ENCODE assay signal across 8 mouse cellular contexts in the genomic region with DNA sequence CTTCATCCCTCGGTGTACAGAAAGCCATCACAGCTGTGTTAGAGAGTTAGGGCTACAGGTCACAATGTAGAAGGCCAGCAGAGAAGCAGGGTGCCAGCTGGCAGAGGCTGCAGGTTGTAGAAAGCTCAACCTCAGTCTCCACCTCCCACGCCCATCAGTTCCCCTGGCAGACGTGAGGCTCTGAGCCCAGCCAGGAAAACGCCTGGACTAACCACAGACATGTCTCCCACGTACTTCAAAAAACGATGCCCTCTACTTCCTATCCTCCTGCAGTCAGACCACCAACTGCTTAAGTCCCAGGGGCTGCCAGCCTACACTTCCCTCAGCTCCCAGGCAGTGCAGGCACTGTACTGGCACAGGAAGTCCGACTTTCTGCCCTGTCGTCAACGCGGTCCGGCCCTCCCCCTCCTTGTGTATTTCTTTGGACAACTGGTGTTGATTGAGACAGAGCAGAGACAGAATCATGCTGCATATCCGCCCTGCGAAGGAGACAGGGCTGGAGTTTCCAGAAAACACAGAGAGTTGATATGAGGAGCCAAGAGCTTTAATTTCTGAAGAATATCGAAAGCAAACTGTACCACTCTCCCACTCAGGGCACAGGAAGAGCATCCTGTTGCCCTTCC. TPM values are rescaled to one million over a fixed set of nuclear protein-coding genes. Genes with fewer than 3 reads are reported as not detected.
DNase-seq lines count a peak whose midpoint lies in the region; ATAC-seq and TF ChIP-seq lines count a peak whose summit lies in the region.

No protein-coding gene starts in this region.

- peak overlapping the region; percentile 13 for H3K4me3 ChIP-seq in thymus, adult 2 months (ENCODE audit: control insufficient read depth, insufficient read depth, low read length)
- no peak overlapping the region for H3K4me3 ChIP-seq in heart, embryonic 16.5 days (ENCODE audit: low read length)
- no peak overlapping the region for H3K4me3 ChIP-seq in stomach, postnatal 0 days (ENCODE audit: low read depth, low read length)
- no peak overlapping the region for H3K4me3 ChIP-seq in forebrain, embryonic 12.5 days (replicated peaks)

- no peaks in the 10 kb centered on the region for H3K9me3 ChIP-seq in heart, embryonic 16.5 days (replicated peaks; ENCODE audit: control insufficient read depth, low read length)
- no peaks in the 10 kb centered on the region for H3K9me3 ChIP-seq in stomach, postnatal 0 days (ENCODE audit: control insufficient read depth, low read length)
- H3K9me3 ChIP-seq in forebrain, embryonic 12.5 days, result no peaks in the 10 kb centered on the region

- TF ChIP-seq EP300 in stomach, postnatal 0 days (optimal IDR thresholded peaks at IDR 0.05), result no peak

- DNase-seq in thymus, adult 2 months, result peak; percentile 20
- no peak for DNase-seq in thymus, postnatal 10 days (ENCODE audit: low spot score in 2 of 2)
- DNase-seq in cerebellum, postnatal 14 days, result peak; percentile 67 to 71
- peak; percentile 81 to 84 for DNase-seq in lung, adult 18-20 months
- no peak for DNase-seq in stomach, postnatal 0 days (ENCODE audit: low spot score)

- peak overlapping the region; percentile 30; the same call in 1 of the 2 replicates for H3K9ac ChIP-seq in heart, embryonic 16.5 days (ENCODE audit: low read length)
- H3K9ac ChIP-seq in stomach, postnatal 0 days (ENCODE audit: low read length), result 0 out of 2 replicates have a peak overlapping the region, but pooled peaks have one; percentile 8
- no peak overlapping the region for H3K9ac ChIP-seq in forebrain, embryonic 12.5 days

- peaks cover 13% of the 10 kb centered on the region for H3K4me1 ChIP-seq in thymus, adult 2 months (replicated peaks; ENCODE audit: control insufficient read depth, insufficient read depth, low read length)
- peaks cover 71% of the 10 kb centered on the region for H3K4me1 ChIP-seq in heart, embryonic 16.5 days (ENCODE audit: control insufficient read depth, insufficient read depth, low read length)
- no peaks in the 10 kb centered on the region for H3K4me1 ChIP-seq in stomach, postnatal 0 days (replicated peaks; ENCODE audit: control insufficient read depth, insufficient read depth)
- H3K4me1 ChIP-seq in forebrain, embryonic 12.5 days, result peaks cover 15% of the 10 kb centered on the region; the same call in 1 of the 2 replicates

- peak; percentile 73 for ATAC-seq in heart, embryonic 16.5 days (replicated peaks; ENCODE audit: extremely low read depth, insufficient read depth, low FRiP score)
- ATAC-seq in stomach, postnatal 0 days (ENCODE audit: low FRiP score, low TSS enrichment), result 0 out of 2 replicates have a peak, but pooled peaks have one; percentile 9
- no peak for ATAC-seq in forebrain, embryonic 12.5 days (ENCODE audit: low FRiP score)
- ATAC-seq in erythroid progenitor cell, adult 5-6 weeks (replicated peaks; ENCODE audit: low FRiP score, poor library complexity, severe bottlenecking), result no peak

- peak overlapping the region; percentile 61 for H3K27ac ChIP-seq in thymus, adult 2 months (ENCODE audit: control insufficient read depth, insufficient read depth, low read length)
- H3K27ac ChIP-seq in heart, embryonic 16.5 days (ENCODE audit: low read length), result peak overlapping the region; percentile 83
- 0 out of 2 replicates have a peak overlapping the region, but pooled peaks have one; percentile 3 for H3K27ac ChIP-seq in stomach, postnatal 0 days (replicated peaks)
- no peak overlapping the region for H3K27ac ChIP-seq in forebrain, embryonic 12.5 days

- TF ChIP-seq CTCF in thymus, adult 2 months (IDR thresholded peaks at IDR 0.05; ENCODE audit: borderline replicate concordance, control insufficient read depth, extremely low read depth, insufficient read depth, low read length, poor library complexity), result no peak
- TF ChIP-seq CTCF in stomach, postnatal 0 days (IDR thresholded peaks at IDR 0.05; ENCODE audit: low read depth), result no peak

- H3K4me2 ChIP-seq in heart, embryonic 16.5 days (ENCODE audit: low read depth, low read length), result peak overlapping the region; percentile 31
- no peak overlapping the region for H3K4me2 ChIP-seq in stomach, postnatal 0 days (replicated peaks; ENCODE audit: low read depth)
- no peak overlapping the region for H3K4me2 ChIP-seq in forebrain, embryonic 12.5 days

- 12% methylated on average over 14 of the region's 14 CpGs for WGBS in thymus, adult 2 months
- 19% methylated on average over 14 of the region's 14 CpGs for WGBS in heart, embryonic 16.5 days
- WGBS in stomach, postnatal 0 days, result 59% methylated on average over 14 of the region's 14 CpGs
- WGBS in forebrain, embryonic 12.5 days, result 88% methylated on average over 14 of the region's 14 CpGs

- peaks cover 25% of the 10 kb centered on the region for H3K36me3 ChIP-seq in thymus, adult 2 months (ENCODE audit: control insufficient read depth, insufficient read depth, low read length)
- peaks cover 35% of the 10 kb centered on the region for H3K36me3 ChIP-seq in heart, embryonic 16.5 days (ENCODE audit: control insufficient read depth, insufficient read depth)
- H3K36me3 ChIP-seq in stomach, postnatal 0 days (ENCODE audit: control insufficient read depth, insufficient read depth, low read length), result peaks cover 34% of the 10 kb centered on the region
- H3K36me3 ChIP-seq in forebrain, embryonic 12.5 days (replicated peaks), result peaks cover 91% of the 10 kb centered on the region

- H3K27me3 ChIP-seq in thymus, adult 2 months (ENCODE audit: control insufficient read depth, insufficient read depth, low read length), result no peaks in the 10 kb centered on the region
- no peaks in the 10 kb centered on the region for H3K27me3 ChIP-seq in heart, embryonic 16.5 days (ENCODE audit: control insufficient read depth, insufficient read depth, low read length)
- H3K27me3 ChIP-seq in stomach, postnatal 0 days (ENCODE audit: control insufficient read depth, insufficient read depth, low read length), result no peaks in the 10 kb centered on the region
- H3K27me3 ChIP-seq in forebrain, embryonic 12.5 days, result no peaks in the 10 kb centered on the region

- TF ChIP-seq POLR2A in thymus, adult 2 months (IDR thresholded peaks at IDR 0.05; ENCODE audit: control insufficient read depth, extremely low read depth, insufficient read depth, low read length, poor library complexity), result no peak

RNA-seq across cellular contexts. Expression of gene Tnnc1, which starts 13.1 kb away (rescaled TPM):
- polyA plus RNA-seq in thymus, adult 2 months (2012; rRNA removed), result 4.2 and 103 TPM in 2 replicates
- polyA plus RNA-seq in heart, embryonic 16.5 days (2015; fragmentation: Nextera tagmentation; extraction: Ambion mirVana), result 4,861 and 5,105 TPM in 2 replicates
- polyA plus RNA-seq in stomach, postnatal 0 days (2015; fragmentation: Nextera tagmentation; extraction: Ambion mirVana), result 4.1 and 6.5 TPM in 2 replicates
- polyA plus RNA-seq in forebrain, embryonic 12.5 days (2016; fragmentation: Nextera tagmentation; extraction: Ambion mirVana), result 1.6 and 2.1 TPM in 2 replicates
- total RNA-seq in erythroid progenitor cell, adult 5-6 weeks (2015; ENCODE audit: low replicate concordance), result not detected in 2 replicates
- total RNA-seq in erythroid progenitor cell, adult 5-6 weeks (2017; ENCODE audit: low replicate concordance), result not detected in 2 replicates

RNA-seq across cellular contexts. Expression of gene Nisch, which starts 21.7 kb away (rescaled TPM):
- 569 and 585 TPM in 2 replicates for polyA plus RNA-seq in thymus, adult 2 months (2012; rRNA removed)
- 331 and 376 TPM in 2 replicates for polyA plus RNA-seq in heart, embryonic 16.5 days (2015; fragmentation: Nextera tagmentation; extraction: Ambion mirVana)
- 87.7 and 106 TPM in 2 replicates for polyA plus RNA-seq in stomach, postnatal 0 days (2015; fragmentation: Nextera tagmentation; extraction: Ambion mirVana)
- 439 and 446 TPM in 2 replicates for polyA plus RNA-seq in forebrain, embryonic 12.5 days (2016; fragmentation: Nextera tagmentation; extraction: Ambion mirVana)
- total RNA-seq in erythroid progenitor cell, adult 5-6 weeks (2015; ENCODE audit: low replicate concordance), result 55.1 and 59.1 TPM in 2 replicates
- 48.8 and 49.1 TPM in 2 replicates for total RNA-seq in erythroid progenitor cell, adult 5-6 weeks (2017; ENCODE audit: low replicate concordance)

RNA-seq across cellular contexts. Expression of gene Sema3g, which starts 22.7 kb away (rescaled TPM):
- 1.9 and 2.4 TPM in 2 replicates for polyA plus RNA-seq in thymus, adult 2 months (2012; rRNA removed)
- 0.97 TPM in 2 replicates for polyA plus RNA-seq in heart, embryonic 16.5 days (2015; fragmentation: Nextera tagmentation; extraction: Ambion mirVana)
- 0.38 and 0.53 TPM in 2 replicates for polyA plus RNA-seq in stomach, postnatal 0 days (2015; fragmentation: Nextera tagmentation; extraction: Ambion mirVana)
- 0.86 and 0.93 TPM in 2 replicates for polyA plus RNA-seq in forebrain, embryonic 12.5 days (2016; fragmentation: Nextera tagmentation; extraction: Ambion mirVana)
- total RNA-seq in erythroid progenitor cell, adult 5-6 weeks (2015; ENCODE audit: low replicate concordance), result not detected in 2 replicates
- total RNA-seq in erythroid progenitor cell, adult 5-6 weeks (2017; ENCODE audit: low replicate concordance), result not detected in 2 replicates

RNA-seq across cellular contexts. Expression of gene Stab1, which starts 26.6 kb away (rescaled TPM):
- polyA plus RNA-seq in thymus, adult 2 months (2012; rRNA removed), result 17.2 and 26.7 TPM in 2 replicates
- polyA plus RNA-seq in heart, embryonic 16.5 days (2015; fragmentation: Nextera tagmentation; extraction: Ambion mirVana), result 36.6 and 43.8 TPM in 2 replicates
- 23.7 and 23.9 TPM in 2 replicates for polyA plus RNA-seq in stomach, postnatal 0 days (2015; fragmentation: Nextera tagmentation; extraction: Ambion mirVana)
- 23.1 and 26.1 TPM in 2 replicates for polyA plus RNA-seq in forebrain, embryonic 12.5 days (2016; fragmentation: Nextera tagmentation; extraction: Ambion mirVana)
- total RNA-seq in erythroid progenitor cell, adult 5-6 weeks (2015; ENCODE audit: low replicate concordance), result 27.2 TPM in 1 of 2 replicates, not detected in the other
- total RNA-seq in erythroid progenitor cell, adult 5-6 weeks (2017; ENCODE audit: low replicate concordance), result 0.64 TPM in 1 of 2 replicates, not detected in the other

RNA-seq across cellular contexts. Expression of gene Phf7, which starts 56.1 kb away (rescaled TPM):
- polyA plus RNA-seq in thymus, adult 2 months (2012; rRNA removed), result 7.4 and 8.0 TPM in 2 replicates
- 9.5 TPM in 2 replicates for polyA plus RNA-seq in heart, embryonic 16.5 days (2015; fragmentation: Nextera tagmentation; extraction: Ambion mirVana)
- 9.5 and 10.1 TPM in 2 replicates for polyA plus RNA-seq in stomach, postnatal 0 days (2015; fragmentation: Nextera tagmentation; extraction: Ambion mirVana)
- 14.8 and 15.8 TPM in 2 replicates for polyA plus RNA-seq in forebrain, embryonic 12.5 days (2016; fragmentation: Nextera tagmentation; extraction: Ambion mirVana)
- 2.1 and 7.2 TPM in 2 replicates for total RNA-seq in erythroid progenitor cell, adult 5-6 weeks (2015; ENCODE audit: low replicate concordance)
- 3.1 and 4.4 TPM in 2 replicates for total RNA-seq in erythroid progenitor cell, adult 5-6 weeks (2017; ENCODE audit: low replicate concordance)

Comparison
In these comparisons a context has a peak if more than half of its experiments do, and no peak if none do; other contexts are left out.
1. DNase-seq: peak in thymus, adult 2 months (single experiment), cerebellum, postnatal 14 days (2 of 2) and lung, adult 18-20 months (2 of 2); none in thymus, postnatal 10 days (0 of 2) and stomach, postnatal 0 days (single experiment).
2. ATAC-seq: peak in heart, embryonic 16.5 days (single experiment) and stomach, postnatal 0 days (single experiment); none in forebrain, embryonic 12.5 days (single experiment) and erythroid progenitor cell, adult 5-6 weeks (single experiment).
3. RNA of gene Tnnc1, which starts 13.1 kb away (polyA plus RNA-seq): 4,861 to 5,105 TPM in heart, embryonic 16.5 days; 4.2 to 103 TPM in thymus, adult 2 months, 4.1 to 6.5 TPM in stomach, postnatal 0 days and 1.6 to 2.1 TPM in forebrain, embryonic 12.5 days; every median in the first group is over 10 times any median in the second.